Mouse (Mus musculus): ENCODE results near the gene Ankrd9.

- TF ChIP-seq CTCF (IDR thresholded peaks at IDR 0.05; ENCODE audit: extremely low read depth, insufficient read length, insufficient replicate concordance, low read depth, low read length), result no peak
- TF ChIP-seq POLR2A (IDR thresholded peaks at IDR 0.05; ENCODE audit: low read depth, low read length), result no peak
Observed at GRCm38 (mm10) chr12:110954351-110954991, 24.4 kb downstream of the Ankrd9 start.

Data from small intestine, adult 2 months (tissue).